Mouse (Mus musculus): ENCODE data around the gene Fras1. TPM values are rescaled to one million over a fixed set of nuclear protein-coding genes. Genes with fewer than 3 reads are reported as not detected.

The Fras1 gene
- total and polyA plus RNA-seq, 3 experiments, result 1.00 to 1.6 (median 1.3) TPM

DNA sequence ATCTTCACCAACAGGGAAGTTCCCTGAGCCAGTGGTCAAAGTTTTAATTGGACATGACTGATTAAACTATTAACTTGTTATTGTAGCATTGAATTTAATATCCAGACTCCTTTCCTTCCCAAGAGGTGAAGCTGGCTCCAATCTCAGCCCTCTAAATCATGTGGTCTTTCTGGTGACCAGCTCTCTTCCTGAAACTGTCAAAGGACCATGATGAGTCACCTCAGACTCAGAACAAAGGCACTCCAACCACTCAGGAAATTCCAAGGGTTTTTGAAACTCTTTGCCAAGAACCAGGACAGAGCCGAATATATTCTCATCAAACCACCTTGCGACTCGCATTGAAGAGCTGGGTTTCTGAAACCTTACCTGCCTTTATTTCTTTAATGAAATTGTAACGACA is 430.5 kb downstream of the Fras1 start:
- H3K27ac ChIP-seq, result peak overlapping the region; percentile 81
- TF ChIP-seq EP300 (IDR thresholded peaks at IDR 0.05; ENCODE audit: insufficient read depth, low read depth, low read length), result no peak
- peak; percentile 18; the same call in 1 of the 2 replicates for TF ChIP-seq CTCF (IDR thresholded peaks at IDR 0.05)
- TF ChIP-seq POLR2A (IDR thresholded peaks at IDR 0.05; ENCODE audit: insufficient read depth, low read depth, low read length), result peak; percentile 19; the same call in 1 of the 2 replicates
- intact Hi-C loops (cut with DNase I), result loop anchor here (5.0 kb wide), 1 partner anchor 108 kb away; no protein-coding TSS in a partner anchor
- H3K27me3 ChIP-seq (ENCODE audit: control insufficient read depth, insufficient read depth, low read length), result no peaks in the 10 kb centered on the region
- WGBS, result 35% methylated on average over 4 of the region's 4 CpGs
- H3K4me1 ChIP-seq (ENCODE audit: control insufficient read depth, insufficient read depth, low read length), result peaks cover 29% of the 10 kb centered on the region
- DNase-seq, result peak in 1 of 2 experiments; percentile 49
- 0 out of 2 replicates have a peak, but pooled peaks cover 2% of the 10 kb centered on the region for H3K79me2 ChIP-seq (replicated peaks; ENCODE audit: control insufficient read depth, insufficient read depth, low read length)
- H3K9ac ChIP-seq (ENCODE audit: low read depth, low read length), result no peak overlapping the region
- H3K4me3 ChIP-seq, result no peak overlapping the region
- peaks cover 39% of the 10 kb centered on the region for H3K36me3 ChIP-seq (ENCODE audit: control insufficient read depth, insufficient read depth, low read length)

DNA sequence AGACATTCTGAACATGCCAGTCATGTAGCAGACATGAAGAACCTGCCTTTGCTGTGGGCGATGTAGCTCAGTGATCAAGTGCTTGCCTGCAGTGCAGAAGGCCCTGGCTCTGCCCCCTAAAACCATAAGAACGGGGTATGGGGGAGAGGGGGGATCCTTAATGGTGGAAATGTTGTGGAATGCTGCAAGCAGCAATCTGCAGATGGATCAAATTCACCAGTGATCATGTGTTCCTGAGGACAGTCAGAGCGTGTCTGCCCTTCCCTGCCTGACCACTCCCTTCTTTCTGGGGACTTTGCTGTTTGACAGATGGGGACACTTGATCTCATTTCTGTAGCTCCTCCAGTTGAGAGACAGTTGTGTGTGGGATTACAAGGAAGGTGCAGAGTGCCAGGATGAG is 431.1 kb downstream of the Fras1 start:
- no peak overlapping the region for H3K4me3 ChIP-seq
- intact Hi-C loops (cut with DNase I), result loop anchor here (5.0 kb wide), 1 partner anchor 107 kb away; no protein-coding TSS in a partner anchor
- H3K27me3 ChIP-seq (ENCODE audit: control insufficient read depth, insufficient read depth, low read length), result no peaks in the 10 kb centered on the region
- 68% methylated on average over 3 of the region's 3 CpGs for WGBS
- peaks cover 29% of the 10 kb centered on the region for H3K4me1 ChIP-seq (ENCODE audit: control insufficient read depth, insufficient read depth, low read length)
- H3K79me2 ChIP-seq (replicated peaks; ENCODE audit: control insufficient read depth, insufficient read depth, low read length), result 0 out of 2 replicates have a peak, but pooled peaks cover 2% of the 10 kb centered on the region
- DNase-seq, result no peak
- peaks cover 37% of the 10 kb centered on the region for H3K36me3 ChIP-seq (ENCODE audit: control insufficient read depth, insufficient read depth, low read length)
- H3K27ac ChIP-seq, result peak overlapping the region; percentile 81
- H3K9ac ChIP-seq (ENCODE audit: low read depth, low read length), result no peak overlapping the region
- TF ChIP-seq POLR2A (IDR thresholded peaks at IDR 0.05; ENCODE audit: insufficient read depth, low read depth, low read length), result no peak
- TF ChIP-seq CTCF (IDR thresholded peaks at IDR 0.05), result no peak
- no peak for TF ChIP-seq EP300 (IDR thresholded peaks at IDR 0.05; ENCODE audit: insufficient read depth, low read depth, low read length)

DNA sequence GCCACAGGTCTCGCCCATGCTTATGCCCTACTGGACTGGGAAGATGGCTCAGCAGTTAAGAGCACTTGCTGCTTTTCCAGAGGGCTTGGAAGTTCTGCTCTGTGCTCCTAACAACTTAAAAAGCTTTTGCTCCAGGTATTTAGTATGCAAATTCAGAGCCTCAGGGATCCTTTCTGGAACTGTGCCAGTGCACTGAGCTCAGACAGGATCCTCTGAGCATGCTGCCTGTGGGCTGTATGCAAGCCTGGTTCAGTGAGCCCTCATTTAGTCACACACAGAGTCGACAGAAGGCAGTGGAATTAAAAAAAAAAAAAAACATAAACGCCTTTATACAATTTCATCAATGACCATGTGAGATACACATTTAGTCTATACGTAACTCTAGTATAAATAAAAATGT is 436.9 kb downstream of the Fras1 start:
- intact Hi-C loops (cut with DNase I), result no loop called here
- Histone ChIP-seq H3K4me1 (ENCODE audit: control insufficient read depth, insufficient read depth, low read length) (peaks cover 4% of the 10 kb centered on the region), H3K4me3 (no peak overlapping the region), H3K9ac (ENCODE audit: low read depth, low read length) (no peak overlapping the region), H3K79me2 (replicated peaks; ENCODE audit: control insufficient read depth, insufficient read depth, low read length) (no peaks in the 10 kb centered on the region), H3K27me3 (ENCODE audit: control insufficient read depth, insufficient read depth, low read length) (no peaks in the 10 kb centered on the region), H3K36me3 (ENCODE audit: control insufficient read depth, insufficient read depth, low read length) (peaks cover 8% of the 10 kb centered on the region), H3K27ac (no peak overlapping the region)
- DNase-seq, result no peak
- 82% methylated on average over 4 of the region's 4 CpGs for WGBS
- no peak for TF ChIP-seq EP300 (IDR thresholded peaks at IDR 0.05; ENCODE audit: insufficient read depth, low read depth, low read length)
- TF ChIP-seq CTCF (IDR thresholded peaks at IDR 0.05), result no peak
- no peak for TF ChIP-seq POLR2A (IDR thresholded peaks at IDR 0.05; ENCODE audit: insufficient read depth, low read depth, low read length)

DNA sequence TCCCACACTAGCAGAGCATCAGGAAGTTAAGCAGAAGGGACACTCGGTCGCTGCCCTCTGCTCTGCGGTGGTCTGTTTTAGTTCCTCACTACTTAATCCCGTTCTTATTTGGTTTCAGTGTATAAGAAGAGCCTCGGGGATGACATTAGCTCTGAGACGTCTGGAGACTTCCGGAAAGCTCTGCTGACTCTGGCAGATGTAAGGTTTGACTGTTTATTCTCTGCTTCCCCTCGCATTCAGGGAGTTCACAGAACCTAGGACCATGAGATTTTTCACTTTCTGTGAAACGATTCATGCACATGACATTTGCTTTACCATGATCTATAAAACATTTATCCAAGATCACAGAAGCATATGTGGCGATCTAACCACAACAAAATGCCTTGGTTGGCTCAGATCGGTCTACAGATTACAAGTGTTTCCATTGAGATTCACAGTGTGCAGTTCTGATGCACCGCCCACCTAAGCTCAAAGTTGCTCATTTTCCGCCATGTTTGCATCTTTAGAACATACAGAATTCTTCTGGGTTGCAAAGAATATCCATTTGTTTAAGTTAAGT is 451.1 kb downstream of the Fras1 start:
- intact Hi-C loops (cut with DNase I), result no loop called here
- Histone ChIP-seq H3K9ac (ENCODE audit: low read depth, low read length) (no peak overlapping the region), H3K36me3 (ENCODE audit: control insufficient read depth, insufficient read depth, low read length) (peaks cover 3% of the 10 kb centered on the region), H3K79me2 (replicated peaks; ENCODE audit: control insufficient read depth, insufficient read depth, low read length) (no peaks in the 10 kb centered on the region), H3K4me3 (no peak overlapping the region), H3K27me3 (ENCODE audit: control insufficient read depth, insufficient read depth, low read length) (no peaks in the 10 kb centered on the region), H3K4me1 (ENCODE audit: control insufficient read depth, insufficient read depth, low read length) (no peaks in the 10 kb centered on the region), H3K27ac (no peak overlapping the region)
- WGBS, result 88% methylated on average over 13 of the region's 13 CpGs
- TF ChIP-seq CTCF (IDR thresholded peaks at IDR 0.05), result no peak
- no peak for TF ChIP-seq POLR2A (IDR thresholded peaks at IDR 0.05; ENCODE audit: insufficient read depth, low read depth, low read length)
- TF ChIP-seq EP300 (IDR thresholded peaks at IDR 0.05; ENCODE audit: insufficient read depth, low read depth, low read length), result no peak
- no peak for DNase-seq

DNA sequence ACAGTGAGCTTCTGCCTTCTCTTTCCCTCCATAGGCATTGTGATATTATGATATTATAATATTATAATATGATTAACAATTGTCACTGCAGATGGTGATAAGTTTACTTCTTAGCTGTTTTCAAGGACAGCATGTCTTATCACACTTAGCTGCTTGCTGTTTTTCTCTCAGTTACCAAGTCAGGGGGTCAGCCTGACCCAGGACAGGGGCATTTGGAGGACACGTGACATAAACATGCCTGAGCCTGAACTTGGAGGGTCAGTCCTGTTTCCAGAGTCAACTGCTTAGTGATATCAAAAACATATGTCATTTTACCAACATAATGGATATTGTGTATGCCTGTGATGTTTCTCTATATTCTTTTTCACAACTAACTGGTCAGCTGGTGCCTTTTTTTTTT is 453.4 kb downstream of the Fras1 start:
- no peaks in the 10 kb centered on the region for H3K79me2 ChIP-seq (replicated peaks; ENCODE audit: control insufficient read depth, insufficient read depth, low read length)
- TF ChIP-seq EP300 (IDR thresholded peaks at IDR 0.05; ENCODE audit: insufficient read depth, low read depth, low read length), result no peak
- no peak for TF ChIP-seq POLR2A (IDR thresholded peaks at IDR 0.05; ENCODE audit: insufficient read depth, low read depth, low read length)
- TF ChIP-seq CTCF (IDR thresholded peaks at IDR 0.05), result no peak
- 76% methylated on average over 1 of the region's 1 CpGs for WGBS
- no peak overlapping the region for H3K9ac ChIP-seq (ENCODE audit: low read depth, low read length)
- H3K36me3 ChIP-seq (ENCODE audit: control insufficient read depth, insufficient read depth, low read length), result no peaks in the 10 kb centered on the region
- no peak overlapping the region for H3K4me3 ChIP-seq
- no peaks in the 10 kb centered on the region for H3K4me1 ChIP-seq (ENCODE audit: control insufficient read depth, insufficient read depth, low read length)
- intact Hi-C loops (cut with DNase I), result no loop called here
- H3K27ac ChIP-seq, result no peak overlapping the region
- H3K27me3 ChIP-seq (ENCODE audit: control insufficient read depth, insufficient read depth, low read length), result no peaks in the 10 kb centered on the region
- no peak for DNase-seq

Other genes with a start within 250 kb of the Fras1 start
- 10 to 100 TPM; 49.6 to 54.3 TPM for gene Cnot6l, start 209.8 kb upstream of the Fras1 start, total RNA-seq (2021)
- gene Cnot6l, start 209.8 kb upstream of the Fras1 start, polyA plus RNA-seq (2012; rRNA removed), result 6.8 and 12.8 TPM in 2 replicates
- 10 to 100 TPM; 25.8 to 27.4 TPM for gene Mrpl1, start 164.5 kb upstream of the Fras1 start, total RNA-seq (2021)
- 4.8 and 9.0 TPM in 2 replicates for gene Mrpl1, start 164.5 kb upstream of the Fras1 start, polyA plus RNA-seq (2012; rRNA removed)

Data from heart, adult 2 months (tissue).